Mouse (Mus musculus): ENCODE results near the gene Klhl31. TPM values are rescaled to one million over a fixed set of nuclear protein-coding genes. Genes with fewer than 3 reads are reported as not detected.
A peak's percentile ranks its signal among the peaks of the same experiment; 100 is the strongest.

The Klhl31 gene
- polyA plus RNA-seq, 1 experiment: not detected

GRCm38 (mm10) chr9:77598560-77598959 is 37.7 kb upstream of the Klhl31 start:
- no peaks in the 10 kb centered on the region for H3K36me3 ChIP-seq (ENCODE audit: control insufficient read depth, insufficient read depth, low read length)
- H3K4me3 ChIP-seq (ENCODE audit: extremely low read depth, insufficient read depth, insufficient read length): no peak overlapping the region
- TF ChIP-seq CTCF (IDR thresholded peaks at IDR 0.05; ENCODE audit: extremely low read depth, insufficient read depth, insufficient read length, insufficient replicate concordance) (no peak), POLR2A (IDR thresholded peaks at IDR 0.05; ENCODE audit: low read depth, low read length) (no peak)
- H3K27me3 ChIP-seq (ENCODE audit: control insufficient read depth, insufficient read depth, low read length): no peaks in the 10 kb centered on the region
- H3K27ac ChIP-seq (ENCODE audit: insufficient read depth, low read length): no peak overlapping the region
- no peak for DNase-seq (ENCODE audit: low read depth in 1 of 2, low spot score in 2 of 2)
- WGBS: 53% methylated on average over 3 of the region's 3 CpGs
- no peaks in the 10 kb centered on the region for H3K4me1 ChIP-seq (ENCODE audit: control insufficient read depth, insufficient read depth, insufficient read length)

GRCm38 (mm10) chr9:77602302-77603266 is 33.7 kb upstream of the Klhl31 start:
- H3K4me3 ChIP-seq (ENCODE audit: extremely low read depth, insufficient read depth, insufficient read length): no peak overlapping the region
- DNase-seq (ENCODE audit: low read depth in 1 of 2, low spot score in 2 of 2): no peak
- no peaks in the 10 kb centered on the region for H3K27me3 ChIP-seq (ENCODE audit: control insufficient read depth, insufficient read depth, low read length)
- H3K27ac ChIP-seq (ENCODE audit: insufficient read depth, low read length): no peak overlapping the region
- TF ChIP-seq POLR2A (IDR thresholded peaks at IDR 0.05; ENCODE audit: low read depth, low read length): no peak
- no peak for TF ChIP-seq CTCF (IDR thresholded peaks at IDR 0.05; ENCODE audit: extremely low read depth, insufficient read depth, insufficient read length, insufficient replicate concordance)
- WGBS: 89% methylated on average over 10 of the region's 10 CpGs
- no peaks in the 10 kb centered on the region for H3K36me3 ChIP-seq (ENCODE audit: control insufficient read depth, insufficient read depth, low read length)
- H3K4me1 ChIP-seq (ENCODE audit: control insufficient read depth, insufficient read depth, insufficient read length): no peaks in the 10 kb centered on the region

DNA sequence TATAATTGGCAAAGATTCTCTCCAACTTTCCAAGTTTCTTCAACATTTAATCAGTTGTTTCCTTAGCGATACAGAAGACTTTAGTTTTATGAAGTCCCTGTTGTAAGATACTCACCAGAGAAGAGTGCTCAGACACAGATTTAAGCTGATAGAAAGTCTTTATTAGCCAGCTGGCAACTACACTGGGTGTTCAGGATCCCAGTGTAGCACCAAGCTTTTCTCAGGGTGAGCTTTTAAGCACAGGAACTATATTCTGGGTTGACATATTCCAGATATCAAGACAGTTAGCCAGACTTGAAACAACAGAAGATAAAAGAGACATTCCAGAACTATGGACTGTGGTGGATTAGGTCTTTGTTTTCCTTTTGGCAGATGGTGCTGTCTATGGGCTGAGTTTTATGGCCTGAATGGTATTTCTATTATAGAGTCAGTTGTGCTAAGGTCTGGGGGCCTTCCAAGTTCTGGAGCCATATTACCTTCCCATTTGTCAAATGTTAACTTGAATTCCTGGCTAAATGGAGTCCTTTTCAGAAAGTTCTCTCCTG is 32.3 kb upstream of the Klhl31 start:
- Histone ChIP-seq H3K4me3 (ENCODE audit: extremely low read depth, insufficient read depth, insufficient read length) (no peak overlapping the region), H3K4me1 (ENCODE audit: control insufficient read depth, insufficient read depth, insufficient read length) (no peaks in the 10 kb centered on the region), H3K27ac (ENCODE audit: insufficient read depth, low read length) (no peak overlapping the region), H3K27me3 (ENCODE audit: control insufficient read depth, insufficient read depth, low read length) (no peaks in the 10 kb centered on the region), H3K36me3 (ENCODE audit: control insufficient read depth, insufficient read depth, low read length) (no peaks in the 10 kb centered on the region)
- DNase-seq (ENCODE audit: low read depth in 1 of 2, low spot score in 2 of 2): no peak
- no peak for TF ChIP-seq CTCF (IDR thresholded peaks at IDR 0.05; ENCODE audit: extremely low read depth, insufficient read depth, insufficient read length, insufficient replicate concordance)
- no peak for TF ChIP-seq POLR2A (IDR thresholded peaks at IDR 0.05; ENCODE audit: low read depth, low read length)
- 84% methylated on average over 1 of the region's 1 CpGs for WGBS

DNA sequence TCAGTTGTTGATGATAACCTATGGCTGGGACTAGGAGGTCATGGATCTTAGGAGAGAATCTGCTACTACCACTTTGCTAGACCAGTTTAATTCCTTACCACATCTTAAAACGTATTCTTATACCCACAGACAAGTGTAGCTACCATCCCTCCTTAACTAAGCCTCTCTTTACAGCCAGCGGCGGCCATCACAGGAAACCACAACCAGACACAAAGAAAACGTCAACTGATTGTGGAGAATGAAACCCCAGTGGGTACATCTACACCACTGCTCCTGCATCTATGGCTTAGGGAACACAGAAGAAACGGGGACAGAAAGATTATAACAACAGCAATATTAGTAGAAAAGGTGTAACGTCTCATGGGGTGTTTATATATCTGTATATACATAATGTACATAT is 29.0 kb upstream of the Klhl31 start:
- TF ChIP-seq POLR2A (IDR thresholded peaks at IDR 0.05; ENCODE audit: low read depth, low read length) (no peak), CTCF (IDR thresholded peaks at IDR 0.05; ENCODE audit: extremely low read depth, insufficient read depth, insufficient read length, insufficient replicate concordance) (no peak)
- no peak overlapping the region for H3K27ac ChIP-seq (ENCODE audit: insufficient read depth, low read length)
- no peaks in the 10 kb centered on the region for H3K27me3 ChIP-seq (ENCODE audit: control insufficient read depth, insufficient read depth, low read length)
- H3K36me3 ChIP-seq (ENCODE audit: control insufficient read depth, insufficient read depth, low read length): no peaks in the 10 kb centered on the region
- no peak for DNase-seq (ENCODE audit: low read depth in 1 of 2, low spot score in 2 of 2)
- no peak overlapping the region for H3K4me3 ChIP-seq (ENCODE audit: extremely low read depth, insufficient read depth, insufficient read length)
- no peaks in the 10 kb centered on the region for H3K4me1 ChIP-seq (ENCODE audit: control insufficient read depth, insufficient read depth, insufficient read length)
- 22% methylated on average over 6 of the region's 6 CpGs for WGBS

DNA sequence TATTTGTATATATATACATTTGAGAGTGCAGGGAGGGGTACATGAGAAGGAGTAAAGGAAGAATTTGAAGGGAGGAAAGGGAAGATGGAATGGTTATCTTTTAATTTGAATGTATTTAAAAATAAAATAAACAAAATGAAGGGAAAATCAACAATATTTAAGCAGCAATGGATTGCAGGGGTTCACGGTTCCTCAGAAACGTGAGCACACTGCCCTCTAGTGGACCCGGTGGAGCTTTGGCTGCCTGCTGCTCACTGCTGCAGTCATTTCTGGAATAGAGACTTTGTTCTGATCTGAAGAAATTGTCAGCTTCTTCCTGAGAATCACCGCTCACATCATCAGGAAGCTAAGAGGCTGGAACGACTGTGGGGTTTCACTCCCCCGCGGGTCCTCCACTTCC is 28.5 kb upstream of the Klhl31 start:
- no peaks in the 10 kb centered on the region for H3K36me3 ChIP-seq (ENCODE audit: control insufficient read depth, insufficient read depth, low read length)
- H3K4me1 ChIP-seq (ENCODE audit: control insufficient read depth, insufficient read depth, insufficient read length): no peaks in the 10 kb centered on the region
- 24% methylated on average over 7 of the region's 7 CpGs for WGBS
- no peak overlapping the region for H3K4me3 ChIP-seq (ENCODE audit: extremely low read depth, insufficient read depth, insufficient read length)
- no peak overlapping the region for H3K27ac ChIP-seq (ENCODE audit: insufficient read depth, low read length)
- H3K27me3 ChIP-seq (ENCODE audit: control insufficient read depth, insufficient read depth, low read length): no peaks in the 10 kb centered on the region
- DNase-seq (ENCODE audit: low read depth in 1 of 2, low spot score in 2 of 2): peak in 1 of 2 experiments; percentile 17
- TF ChIP-seq CTCF (IDR thresholded peaks at IDR 0.05; ENCODE audit: extremely low read depth, insufficient read depth, insufficient read length, insufficient replicate concordance) (peak; percentile 57; the same call in 1 of the 2 replicates), POLR2A (IDR thresholded peaks at IDR 0.05; ENCODE audit: low read depth, low read length) (no peak)

DNA sequence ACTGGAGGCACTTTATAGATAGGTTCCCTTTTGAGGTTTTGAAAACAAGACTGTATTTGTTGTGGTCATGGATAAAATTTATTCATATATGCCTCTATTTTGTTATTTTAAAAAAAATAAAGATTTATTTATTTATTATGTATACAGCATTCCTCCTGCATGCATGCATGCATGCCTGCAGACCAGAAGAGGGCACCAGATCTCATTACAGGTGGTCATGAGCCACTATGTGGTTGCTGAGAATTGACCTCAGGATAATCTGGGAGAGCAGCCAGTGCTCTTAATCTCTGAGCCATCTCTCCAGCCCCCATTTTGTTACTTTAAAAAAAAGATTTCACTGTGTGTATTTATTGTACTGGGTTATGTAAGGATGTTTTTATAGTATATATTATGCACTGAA is 25.5 kb upstream of the Klhl31 start:
- TF ChIP-seq POLR2A (IDR thresholded peaks at IDR 0.05; ENCODE audit: low read depth, low read length) (no peak), CTCF (IDR thresholded peaks at IDR 0.05; ENCODE audit: extremely low read depth, insufficient read depth, insufficient read length, insufficient replicate concordance) (peak; percentile 10; the same call in 1 of the 2 replicates)
- DNase-seq (ENCODE audit: low read depth in 1 of 2, low spot score in 2 of 2): no peak
- peaks cover under 1% of the 10 kb centered on the region; the same call in 1 of the 2 replicates for H3K4me1 ChIP-seq (ENCODE audit: control insufficient read depth, insufficient read depth, insufficient read length)

More for the DNA sequence above, 25.5 kb upstream of the Klhl31 start:
- no peak overlapping the region for H3K4me3 ChIP-seq (ENCODE audit: extremely low read depth, insufficient read depth, insufficient read length)
- H3K36me3 ChIP-seq (ENCODE audit: control insufficient read depth, insufficient read depth, low read length): no peaks in the 10 kb centered on the region
- no peaks in the 10 kb centered on the region for H3K27me3 ChIP-seq (ENCODE audit: control insufficient read depth, insufficient read depth, low read length)
- H3K27ac ChIP-seq (ENCODE audit: insufficient read depth, low read length): no peak overlapping the region

Measured in spleen, adult 2 months (tissue).